In genomic region chr14:14838109-14838508, GRCm38 (mm10) we compare ENCODE assay signal across 15 mouse cellular contexts. TPM values are rescaled to one million over a fixed set of nuclear protein-coding genes. Genes with fewer than 3 reads are reported as not detected.
A peak's percentile ranks its signal among the peaks of the same experiment; 100 is the strongest.
DNase-seq lines count a peak whose midpoint lies in the region; ATAC-seq lines count a peak whose summit lies in the region.
"Had no signal": no experiment of that assay in that cellular context is flagged by ENCODE, and none has a peak within 500 bp of the region (broad histone marks: within the 10 kb centered on the region; RNA-seq: fewer than 3 reads in every experiment).

No protein-coding gene starts in this region.

- no peaks in the 10 kb centered on the region for H3K4me1 ChIP-seq in heart, embryonic 12.5 days (replicated peaks)
- H3K4me1 ChIP-seq: hindbrain, embryonic 12.5 days; midbrain, embryonic 15.5 days had no signal

- ATAC-seq in heart, embryonic 12.5 days (ENCODE audit: insufficient number of reproducible peaks, low FRiP score), result no peak
- ATAC-seq: forebrain, embryonic 16.5 days; liver, postnatal 0 days; midbrain, embryonic 15.5 days had no signal

- WGBS in heart, embryonic 12.5 days, result 50% methylated on average over 1 of the region's 1 CpGs

- peak; percentile 21 to 36 for DNase-seq in heart, adult 18-20 months
- DNase-seq in adrenal gland, postnatal 10 days, result peak; percentile 48
- peak; percentile 93 for DNase-seq in brain, adult 2 months (ENCODE audit: low read depth, low spot score)
- peak; percentile 37 to 58 for DNase-seq in cerebellum, postnatal 14 days
- no peak for DNase-seq in urinary bladder, adult 18-20 months (ENCODE audit: low spot score in 2 of 2)
- DNase-seq in right cerebral cortex, postnatal 36 days (ENCODE audit: low spot score in 2 of 2), result no peak
- DNase-seq: gastrocnemius, postnatal 14 days; liver, postnatal 0 days; right cerebral cortex, postnatal 25 days had no signal

- no peak overlapping the region for H3K9ac ChIP-seq in heart, embryonic 12.5 days
- H3K9ac ChIP-seq: hindbrain, embryonic 12.5 days; kidney, embryonic 15.5 days; liver, postnatal 0 days; midbrain, embryonic 15.5 days had no signal

- H3K27me3 ChIP-seq in heart, embryonic 12.5 days (replicated peaks), result no peaks in the 10 kb centered on the region
- H3K27me3 ChIP-seq: hindbrain, embryonic 12.5 days; kidney, embryonic 15.5 days; midbrain, embryonic 15.5 days had no signal

- H3K9me3 ChIP-seq in heart, embryonic 12.5 days (replicated peaks), result no peaks in the 10 kb centered on the region
- H3K9me3 ChIP-seq: hindbrain, embryonic 12.5 days; kidney, embryonic 15.5 days; midbrain, embryonic 15.5 days had no signal

- H3K27ac ChIP-seq in heart, embryonic 12.5 days (ENCODE audit: poor library complexity, severe bottlenecking), result no peak overlapping the region
- H3K27ac ChIP-seq: hindbrain, embryonic 12.5 days; kidney, embryonic 15.5 days; midbrain, embryonic 15.5 days had no signal

- no peaks in the 10 kb centered on the region for H3K36me3 ChIP-seq in heart, embryonic 12.5 days
- H3K36me3 ChIP-seq: hindbrain, embryonic 12.5 days; kidney, embryonic 15.5 days; midbrain, embryonic 15.5 days had no signal

- no peak overlapping the region for H3K4me2 ChIP-seq in heart, embryonic 12.5 days
- H3K4me2 ChIP-seq: hindbrain, embryonic 12.5 days; kidney, embryonic 15.5 days; midbrain, embryonic 15.5 days had no signal

- H3K4me3 ChIP-seq in heart, embryonic 12.5 days, result no peak overlapping the region
- H3K4me3 ChIP-seq: erythroblast, embryonic 14.5 days; hindbrain, embryonic 12.5 days; kidney, embryonic 15.5 days; midbrain, embryonic 15.5 days had no signal

RNA-seq across cellular contexts. Expression of gene Nek10, which starts 34.9 kb away (rescaled TPM):
- total RNA-seq in heart, adult 18-20 months (2021), result under 1 TPM; 0.17 to 0.18 TPM
- polyA plus RNA-seq in heart, embryonic 12.5 days (2016; fragmentation: Nextera tagmentation; extraction: Ambion mirVana), result 0.04 TPM in 1 of 2 replicates, not detected in the other
- under 1 TPM in 1 of 2 experiments, not detected in 1; 0.06 TPM for total RNA-seq in adrenal gland, postnatal 10 days (2021)
- polyA plus RNA-seq: erythroblast, embryonic 14.5 days; liver, postnatal 0 days had no signal

Comparison
In these comparisons a context has a peak if more than half of its experiments do, and no peak if none do; other contexts are left out.
1. DNase-seq: peak in heart, adult 18-20 months (2 of 2), adrenal gland, postnatal 10 days (single experiment), brain, adult 2 months (single experiment) and cerebellum, postnatal 14 days (2 of 2); none in urinary bladder, adult 18-20 months (0 of 2) and right cerebral cortex, postnatal 36 days (0 of 2).